Mouse (Mus musculus) C2C12 (cell line): ENCODE results near the gene Ppan.
A peak's percentile ranks its signal among the peaks of the same experiment; 100 is the strongest.

Experiments used
- CEBPB ChIP-seq: IDR thresholded peaks from one replicate; pipeline ENCODE4 v1.6.1; 2011; ENCODE audit warnings: low read depth, mild to moderate bottlenecking, control low read depth, moderate library complexity
- CTCF ChIP-seq: IDR thresholded peaks from one replicate; pipeline ENCODE4 v1.5.1; 2011; ENCODE audit not compliant: control insufficient read depth, insufficient read depth, insufficient read length
- FOSL1 ChIP-seq: IDR thresholded peaks from one replicate; pipeline ENCODE4 v1.8.0; 2011; ENCODE audit warnings: mild to moderate bottlenecking, low read length; ENCODE audit not compliant: poor library complexity, insufficient read depth, severe bottlenecking
- MAX ChIP-seq: IDR thresholded peaks from one replicate; pipeline ENCODE4 v1.6.1; 2011; ENCODE audit warnings: mild to moderate bottlenecking, control low read depth
- MYOG ChIP-seq: IDR thresholded peaks from one replicate; pipeline ENCODE4 v1.6.1; 2011; ENCODE audit not compliant: control insufficient read depth, insufficient read length; ENCODE audit errors: extremely low read depth
- USF1 ChIP-seq: IDR thresholded peaks from one replicate; pipeline ENCODE4 v1.6.1; 2011; ENCODE audit warnings: low read depth, mild to moderate bottlenecking, control low read depth, moderate library complexity

DNA sequence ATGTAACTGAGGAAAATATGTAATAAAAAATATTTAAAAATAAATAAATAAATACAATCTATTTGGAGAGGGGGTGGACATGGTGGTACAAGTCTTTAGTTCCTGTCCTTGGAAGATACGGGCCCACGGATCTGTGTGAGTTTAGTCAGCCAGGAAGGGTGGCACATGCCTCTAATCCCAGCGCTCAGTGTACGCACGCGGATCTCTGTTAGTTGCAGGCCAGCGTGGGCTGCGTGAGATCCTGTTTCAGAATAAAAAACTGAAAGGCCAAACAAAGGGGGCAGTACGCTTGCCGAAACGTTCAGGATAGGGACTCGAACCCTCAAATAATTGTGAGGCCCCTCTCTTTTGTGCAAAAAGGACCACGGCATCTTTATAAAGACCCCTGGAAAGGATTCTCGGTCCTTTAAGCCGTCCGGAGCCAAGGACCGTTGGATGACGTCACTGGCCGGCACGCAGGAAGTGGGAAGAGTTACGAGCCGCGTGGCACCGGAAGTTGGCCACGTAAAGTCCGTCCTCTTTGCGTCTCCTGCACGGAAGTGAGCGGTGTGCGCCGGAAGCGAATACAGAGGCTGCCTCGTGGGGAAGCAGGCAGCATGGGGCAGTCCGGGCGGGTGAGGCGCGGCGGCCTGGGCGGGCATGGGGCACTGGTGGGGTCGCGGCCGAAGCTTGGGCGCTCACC lies at the start of gene Ppan:
- TF ChIP-seq CTCF (no peak), USF1 (no peak), MYOG (no peak), CEBPB (no peak), FOSL1 (no peak), MAX (peak; percentile 91)
